Mouse (Mus musculus) lung, postnatal 0 days (tissue): ENCODE data around the gene Zfp65.
"Not testable (repeated sequence)": the region's sequence is repeated elsewhere in the genome, so short reads cannot be mapped to it uniquely, and the experiment has no call there.

Experiments used
- CTCF ChIP-seq: IDR thresholded peaks from 2 replicates; pipeline ENCODE4 v1.5.1; 2016; ENCODE audit warnings: antibody characterized with exemption, mild to moderate bottlenecking
- EP300 ChIP-seq: IDR thresholded peaks from 2 replicates; pipeline ENCODE4 v1.6.1; 2016; ENCODE audit warnings: antibody characterized with exemption, mild to moderate bottlenecking, control low read depth

DNA sequence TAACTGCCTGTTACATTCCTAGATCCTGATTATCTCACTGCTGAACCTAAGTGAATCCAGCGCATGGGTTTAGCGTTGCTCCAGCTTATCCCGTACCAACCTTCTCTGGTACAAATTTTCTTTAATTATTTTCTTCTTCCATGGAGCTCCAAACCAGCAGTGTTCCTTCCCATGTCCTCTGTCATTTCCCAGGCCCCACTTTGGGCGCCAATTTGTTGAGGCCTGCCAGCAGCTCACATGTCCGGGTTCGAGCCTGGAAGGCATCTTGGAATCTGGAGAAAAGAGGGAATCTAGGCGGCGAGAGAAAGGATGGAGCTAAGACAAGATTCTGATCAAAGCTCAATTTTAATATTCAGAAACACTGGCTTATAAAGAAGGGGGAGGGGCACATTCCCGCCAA lies 5.4 kb upstream of the Zfp65 start:
- not testable (repeated sequence) for TF ChIP-seq CTCF, EP300
